Mouse (Mus musculus): Measurements from ENCODE around the gene Acox3. TPM values are rescaled to one million over a fixed set of nuclear protein-coding genes. Genes with fewer than 3 reads are reported as not detected.

Acox3 gene
- polyA plus RNA-seq, 1 experiment from 2014 or later = 18.5 TPM

DNA sequence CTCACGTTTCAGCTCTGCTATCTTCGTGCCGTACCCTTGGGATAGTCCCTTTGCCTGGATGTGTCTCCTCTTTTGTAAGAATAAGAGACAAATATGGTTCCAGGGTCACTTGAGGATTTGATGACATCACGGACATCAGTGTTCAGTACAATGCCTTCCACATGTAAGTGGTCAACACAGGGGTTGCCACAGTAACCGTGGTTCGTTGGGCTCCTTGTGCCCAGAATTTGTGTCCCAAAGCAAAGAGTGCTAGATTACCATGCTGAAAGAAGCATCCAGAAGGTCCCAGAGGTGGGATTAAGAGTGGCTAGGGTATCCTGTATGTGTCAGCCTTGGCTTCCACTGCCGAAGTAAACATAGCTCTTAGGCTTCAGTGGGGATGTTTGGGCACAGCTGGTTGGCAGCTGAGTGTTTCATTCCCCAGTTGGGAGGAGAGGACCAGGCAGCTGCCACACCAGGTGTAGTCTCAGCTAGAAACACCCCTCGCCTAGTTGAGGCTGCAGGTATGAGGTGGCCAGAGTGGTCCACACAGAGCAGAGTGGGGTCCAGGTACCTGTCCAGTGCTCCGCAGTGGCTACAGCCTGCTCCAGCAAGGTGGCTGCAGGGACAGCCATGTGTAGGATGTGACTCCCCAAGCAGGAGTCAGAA lies 60.7 kb downstream of the Acox3 start:
- Histone ChIP-seq H3K9ac (no peak overlapping the region), H3K4me1 (replicated peaks) (no peaks in the 10 kb centered on the region), H3K4me2 (no peak overlapping the region), H3K4me3 (no peak overlapping the region), H3K9me3 (no peaks in the 10 kb centered on the region), H3K27me3 (no peaks in the 10 kb centered on the region), H3K36me3 (no peaks in the 10 kb centered on the region), H3K27ac (replicated peaks) (no peak overlapping the region)
- no peak for ATAC-seq (ENCODE audit: low read depth)
- 85% methylated on average over 9 of the region's 9 CpGs for WGBS

GRCm38 (mm10) chr5:35644082-35644481 lies 61.2 kb downstream of the Acox3 start:
- Histone ChIP-seq H3K9me3 (no peaks in the 10 kb centered on the region), H3K36me3 (no peaks in the 10 kb centered on the region), H3K9ac (no peak overlapping the region), H3K27ac (replicated peaks) (no peak overlapping the region), H3K4me1 (replicated peaks) (no peaks in the 10 kb centered on the region), H3K27me3 (no peaks in the 10 kb centered on the region), H3K4me3 (no peak overlapping the region), H3K4me2 (no peak overlapping the region)
- no peak for ATAC-seq (ENCODE audit: low read depth)
- WGBS = 69% methylated on average over 4 of the region's 4 CpGs

GRCm38 (mm10) chr5:35645938-35646493 lies 63.2 kb downstream of the Acox3 start:
- 80% methylated on average over 6 of the region's 6 CpGs for whole genome bisulfite sequencing
- ATAC-seq (ENCODE audit: low read depth) = no peak
- H3K4me1 ChIP-seq (replicated peaks) = no peaks in the 10 kb centered on the region

GRCm38 (mm10) chr5:35646927-35647326 lies 64.1 kb downstream of the Acox3 start:
- WGBS = 90% methylated on average over 1 of the region's 1 CpGs
- H3K27ac ChIP-seq (replicated peaks) = no peak overlapping the region
- no peaks in the 10 kb centered on the region for H3K27me3 ChIP-seq
- no peaks in the 10 kb centered on the region for H3K4me1 ChIP-seq (replicated peaks)
- H3K4me3 ChIP-seq = no peak overlapping the region
- ATAC-seq (ENCODE audit: low read depth) = no peak
- H3K9ac ChIP-seq = no peak overlapping the region
- H3K36me3 ChIP-seq = no peaks in the 10 kb centered on the region
- no peak overlapping the region for H3K4me2 ChIP-seq
- H3K9me3 ChIP-seq = no peaks in the 10 kb centered on the region

More at GRCm38 (mm10) chr5:35645938-35646493, 63.2 kb downstream of the Acox3 start:
- Histone ChIP-seq H3K9me3 (no peaks in the 10 kb centered on the region), H3K27me3 (no peaks in the 10 kb centered on the region), H3K9ac (no peak overlapping the region), H3K27ac (replicated peaks) (no peak overlapping the region), H3K36me3 (no peaks in the 10 kb centered on the region), H3K4me3 (no peak overlapping the region), H3K4me2 (no peak overlapping the region)

DNA sequence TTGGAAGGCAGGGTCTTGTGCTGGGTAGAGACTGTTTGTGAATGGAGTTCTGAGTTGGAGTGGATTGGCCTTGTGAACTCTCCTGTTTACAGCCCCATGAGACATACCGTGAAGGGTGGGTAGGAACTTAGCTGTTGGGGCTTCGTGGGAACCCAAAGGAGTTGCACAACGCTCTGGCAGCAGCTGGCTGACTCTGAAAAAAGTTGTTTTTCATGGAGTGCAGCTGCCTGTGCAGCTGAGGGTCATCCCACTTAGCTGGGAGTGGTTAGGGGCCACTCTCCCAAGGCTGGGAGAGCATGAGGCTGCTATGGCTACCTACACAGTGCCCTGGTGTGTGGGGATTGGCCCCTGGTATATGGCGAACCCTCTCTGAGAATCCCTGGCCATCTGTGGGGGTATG lies 64.7 kb downstream of the Acox3 start:
- no peak overlapping the region for H3K4me2 ChIP-seq
- H3K9ac ChIP-seq = no peak overlapping the region
- 67% methylated on average over 4 of the region's 4 CpGs for WGBS
- H3K9me3 ChIP-seq = no peaks in the 10 kb centered on the region
- ATAC-seq (ENCODE audit: low read depth) = no peak
- H3K4me3 ChIP-seq = no peak overlapping the region
- H3K27ac ChIP-seq (replicated peaks) = no peak overlapping the region
- no peaks in the 10 kb centered on the region for H3K27me3 ChIP-seq
- no peaks in the 10 kb centered on the region for H3K4me1 ChIP-seq (replicated peaks)
- H3K36me3 ChIP-seq = no peaks in the 10 kb centered on the region

DNA sequence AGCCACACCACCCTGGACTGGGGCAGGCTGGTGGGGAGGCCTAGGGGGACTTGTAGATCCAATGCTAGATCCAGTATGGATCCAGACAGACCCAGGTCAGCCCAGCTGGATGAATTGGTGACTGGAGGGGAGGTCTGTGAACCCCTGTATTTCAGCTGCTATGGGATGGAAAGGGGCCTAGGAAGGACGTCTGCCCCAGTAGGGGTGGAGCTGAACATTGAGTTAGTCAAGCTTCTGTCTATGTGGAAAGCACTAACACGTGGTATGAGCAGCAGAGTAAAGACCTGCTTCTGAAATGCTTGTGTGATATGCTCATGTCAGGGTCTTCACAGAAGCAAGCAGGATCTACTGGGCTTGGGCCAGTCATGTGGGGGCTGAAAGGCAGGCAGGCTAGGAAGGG lies 65.4 kb downstream of the Acox3 start:
- WGBS = 58% methylated on average over 2 of the region's 2 CpGs
- Histone ChIP-seq H3K4me3 (no peak overlapping the region), H3K4me2 (no peak overlapping the region), H3K9ac (no peak overlapping the region), H3K27ac (replicated peaks) (no peak overlapping the region), H3K4me1 (replicated peaks) (no peaks in the 10 kb centered on the region), H3K36me3 (no peaks in the 10 kb centered on the region), H3K9me3 (no peaks in the 10 kb centered on the region), H3K27me3 (no peaks in the 10 kb centered on the region)
- no peak for ATAC-seq (ENCODE audit: low read depth)

DNA sequence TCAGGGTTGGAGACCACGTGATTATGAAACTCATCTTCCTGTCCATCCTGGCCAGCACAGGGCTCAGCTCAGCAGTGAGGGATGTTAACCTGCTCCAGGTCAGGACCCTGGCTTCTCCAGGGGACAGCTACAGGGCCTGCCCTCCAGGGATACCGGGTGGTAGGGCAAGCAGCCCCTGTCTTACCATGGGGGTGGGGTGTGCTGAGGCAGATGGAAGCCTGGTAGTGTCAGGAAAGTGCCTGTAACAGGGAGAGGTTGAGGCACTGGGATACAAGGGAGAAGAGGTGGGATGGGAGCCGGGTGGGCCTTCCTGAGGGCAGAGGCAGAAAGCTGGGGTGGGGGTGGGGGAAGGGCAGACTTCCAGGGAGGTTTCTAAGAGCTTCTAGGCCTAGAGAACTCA lies 69.5 kb downstream of the Acox3 start:
- no peak for ATAC-seq (ENCODE audit: low read depth)
- Histone ChIP-seq H3K4me3 (no peak overlapping the region), H3K4me1 (replicated peaks) (no peaks in the 10 kb centered on the region), H3K27me3 (no peaks in the 10 kb centered on the region), H3K9ac (no peak overlapping the region), H3K9me3 (no peaks in the 10 kb centered on the region), H3K4me2 (no peak overlapping the region), H3K27ac (replicated peaks) (no peak overlapping the region), H3K36me3 (no peaks in the 10 kb centered on the region)
- WGBS = 91% methylated on average over 3 of the region's 3 CpGs

- no peaks in the 10 kb centered on the region for H3K27me3 ChIP-seq
- no peak overlapping the region for H3K4me3 ChIP-seq
- 87% methylated on average over 13 of the region's 13 CpGs for WGBS
- H3K9ac ChIP-seq = no peak overlapping the region
- no peak overlapping the region for H3K27ac ChIP-seq (replicated peaks)
- no peaks in the 10 kb centered on the region for H3K36me3 ChIP-seq
- no peak overlapping the region for H3K4me2 ChIP-seq
- H3K4me1 ChIP-seq (replicated peaks) = no peaks in the 10 kb centered on the region
- H3K9me3 ChIP-seq = no peaks in the 10 kb centered on the region
- no peak for ATAC-seq (ENCODE audit: low read depth)
These were observed 70.0 kb downstream of the Acox3 start for GRCm38 (mm10) chr5:35652872-35653271.

GRCm38 (mm10) chr5:35653743-35654395 lies 71.0 kb downstream of the Acox3 start:
- Histone ChIP-seq H3K4me1 (replicated peaks) (no peaks in the 10 kb centered on the region), H3K27ac (replicated peaks) (no peak overlapping the region), H3K9me3 (no peaks in the 10 kb centered on the region), H3K4me3 (no peak overlapping the region), H3K9ac (no peak overlapping the region), H3K36me3 (no peaks in the 10 kb centered on the region), H3K4me2 (no peak overlapping the region), H3K27me3 (no peaks in the 10 kb centered on the region)
- no peak for ATAC-seq (ENCODE audit: low read depth)
- 82% methylated on average over 9 of the region's 9 CpGs for whole genome bisulfite sequencing

- H3K36me3 ChIP-seq = no peaks in the 10 kb centered on the region
- 87% methylated on average over 10 of the region's 10 CpGs for WGBS
- no peak overlapping the region for H3K4me2 ChIP-seq
- no peak for ATAC-seq (ENCODE audit: low read depth)
- H3K9me3 ChIP-seq = no peaks in the 10 kb centered on the region
- no peak overlapping the region for H3K27ac ChIP-seq (replicated peaks)
- H3K4me1 ChIP-seq (replicated peaks) = no peaks in the 10 kb centered on the region
- no peak overlapping the region for H3K4me3 ChIP-seq
- H3K27me3 ChIP-seq = no peaks in the 10 kb centered on the region
- H3K9ac ChIP-seq = no peak overlapping the region
These were observed 73.1 kb downstream of the Acox3 start for GRCm38 (mm10) chr5:35655753-35656485.

DNA sequence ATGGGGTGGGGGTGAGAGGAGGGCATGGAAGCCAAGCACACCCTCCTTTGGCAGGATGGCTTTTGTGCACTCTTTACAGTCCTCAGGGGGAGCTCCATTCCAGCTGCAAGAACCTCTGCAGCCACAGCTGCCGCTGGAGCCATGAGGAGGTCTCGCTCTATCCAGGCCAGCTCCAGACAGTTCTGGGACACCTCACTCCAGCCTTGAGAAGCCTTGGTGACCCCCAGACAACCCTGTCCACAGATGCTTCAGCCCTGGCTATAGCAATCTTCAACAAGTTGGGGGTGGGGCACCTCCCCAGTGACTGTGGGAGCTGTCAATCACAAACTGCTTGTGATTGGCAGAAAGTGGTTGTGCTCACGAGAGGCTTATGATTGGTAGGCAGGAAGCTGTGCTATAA lies 76.7 kb downstream of the Acox3 start:
- no peak overlapping the region for H3K9ac ChIP-seq
- WGBS = 69% methylated on average over 3 of the region's 3 CpGs
- no peaks in the 10 kb centered on the region for H3K27me3 ChIP-seq
- no peak overlapping the region for H3K4me2 ChIP-seq
- no peaks in the 10 kb centered on the region for H3K9me3 ChIP-seq
- no peaks in the 10 kb centered on the region for H3K4me1 ChIP-seq (replicated peaks)
- H3K4me3 ChIP-seq = no peak overlapping the region
- H3K36me3 ChIP-seq = no peaks in the 10 kb centered on the region
- no peak overlapping the region for H3K27ac ChIP-seq (replicated peaks)
- no peak for ATAC-seq (ENCODE audit: low read depth)

DNA sequence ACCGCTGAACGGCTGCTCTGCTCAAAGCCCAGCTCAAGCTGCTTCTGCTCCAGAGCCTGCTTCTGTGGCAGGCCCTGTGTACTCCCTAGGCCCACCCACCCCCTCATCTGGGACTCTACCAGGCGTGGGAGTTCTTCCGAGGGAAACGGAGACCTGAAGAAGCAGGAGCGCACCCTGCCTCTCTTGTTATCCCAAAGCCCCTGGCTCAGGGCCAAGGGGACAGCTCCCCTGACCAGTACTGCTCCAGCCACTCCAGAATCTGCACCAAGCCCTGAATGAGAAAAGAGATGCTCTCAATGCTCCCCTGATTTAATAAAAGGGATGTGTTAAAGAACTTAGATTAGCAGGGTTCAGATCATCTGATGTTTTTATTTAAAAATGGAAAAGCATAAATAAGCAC lies 78.4 kb downstream of the Acox3 start:
- H3K27ac ChIP-seq (replicated peaks) = no peak overlapping the region
- 79% methylated on average over 6 of the region's 6 CpGs for WGBS

More for the DNA sequence above, 78.4 kb downstream of the Acox3 start:
- no peaks in the 10 kb centered on the region for H3K4me1 ChIP-seq (replicated peaks)
- H3K9ac ChIP-seq = no peak overlapping the region
- no peak overlapping the region for H3K4me3 ChIP-seq
- H3K9me3 ChIP-seq = no peaks in the 10 kb centered on the region
- H3K27me3 ChIP-seq = no peaks in the 10 kb centered on the region
- ATAC-seq (ENCODE audit: low read depth) = no peak
- H3K4me2 ChIP-seq = no peak overlapping the region
- H3K36me3 ChIP-seq = no peaks in the 10 kb centered on the region

All from neural tube, embryonic 13.5 days (tissue).